Comparison of ENCODE assay signal across 11 mouse cellular contexts in genomic region chr10:13866391-13866790, GRCm38 (mm10). TPM values are rescaled to one million over a fixed set of nuclear protein-coding genes. Genes with fewer than 3 reads are reported as not detected.
A peak's percentile ranks its signal among the peaks of the same experiment; 100 is the strongest.
DNase-seq lines count a peak whose midpoint lies in the region; ATAC-seq and TF ChIP-seq lines count a peak whose summit lies in the region.
"Had no signal": no experiment of that assay in that cellular context is flagged by ENCODE, and none has a peak within 500 bp of the region (broad histone marks: within the 10 kb centered on the region; RNA-seq: fewer than 3 reads in every experiment).

No protein-coding gene starts in this region.

- H3K4me1 ChIP-seq in intestine, embryonic 16.5 days (ENCODE audit: control insufficient read depth, insufficient read depth, low read length), result peaks cover 12% of the 10 kb centered on the region
- peaks cover 2% of the 10 kb centered on the region for H3K4me1 ChIP-seq in intestine, embryonic 15.5 days (replicated peaks)
- H3K4me1 ChIP-seq in kidney, postnatal 0 days (replicated peaks; ENCODE audit: insufficient read depth, low read length), result 0 out of 2 replicates have a peak, but pooled peaks cover 12% of the 10 kb centered on the region
- peaks cover 17% of the 10 kb centered on the region for H3K4me1 ChIP-seq in hindbrain, embryonic 12.5 days

- H3K27ac ChIP-seq in intestine, embryonic 16.5 days (ENCODE audit: low read length), result 0 out of 2 replicates have a peak overlapping the region, but pooled peaks have one; percentile 82
- H3K27ac ChIP-seq in intestine, embryonic 15.5 days, result no peak overlapping the region
- no peak overlapping the region for H3K27ac ChIP-seq in kidney, postnatal 0 days
- H3K27ac ChIP-seq in hindbrain, embryonic 12.5 days, result no peak overlapping the region
- H3K27ac ChIP-seq: stomach, postnatal 0 days had no signal

- no peaks in the 10 kb centered on the region for H3K9me3 ChIP-seq in intestine, embryonic 16.5 days (ENCODE audit: control insufficient read depth, low read length)
- no peaks in the 10 kb centered on the region for H3K9me3 ChIP-seq in intestine, embryonic 15.5 days
- H3K9me3 ChIP-seq in kidney, postnatal 0 days (replicated peaks; ENCODE audit: low read length), result no peaks in the 10 kb centered on the region
- H3K9me3 ChIP-seq in hindbrain, embryonic 12.5 days (replicated peaks), result no peaks in the 10 kb centered on the region
- H3K9me3 ChIP-seq: megakaryocyte, embryonic 14.5 days had no signal

- H3K36me3 ChIP-seq in intestine, embryonic 16.5 days (ENCODE audit: control insufficient read depth, insufficient read depth, low read length), result no peaks in the 10 kb centered on the region
- H3K36me3 ChIP-seq in intestine, embryonic 15.5 days, result no peaks in the 10 kb centered on the region
- no peaks in the 10 kb centered on the region for H3K36me3 ChIP-seq in kidney, postnatal 0 days (ENCODE audit: insufficient read depth, low read length)
- H3K36me3 ChIP-seq in hindbrain, embryonic 12.5 days, result no peaks in the 10 kb centered on the region

- H3K9ac ChIP-seq in intestine, embryonic 16.5 days (ENCODE audit: low read depth, low read length), result no peak overlapping the region
- no peak overlapping the region for H3K9ac ChIP-seq in intestine, embryonic 15.5 days
- H3K9ac ChIP-seq in kidney, postnatal 0 days (ENCODE audit: low read depth, low read length), result no peak overlapping the region
- no peak overlapping the region for H3K9ac ChIP-seq in hindbrain, embryonic 12.5 days

- no peak for ATAC-seq in intestine, embryonic 16.5 days
- no peak for ATAC-seq in intestine, embryonic 15.5 days
- ATAC-seq in kidney, postnatal 0 days (replicated peaks; ENCODE audit: low FRiP score, low read depth), result no peak
- no peak for ATAC-seq in megakaryocyte, adult 5-6 weeks (ENCODE audit: poor library complexity, severe bottlenecking)
- ATAC-seq in hindbrain, embryonic 12.5 days (ENCODE audit: low FRiP score), result no peak

- DNase-seq in adrenal gland, postnatal 10 days, result peak; percentile 62
- DNase-seq in cerebellum, adult 9-11 months, result peak; percentile 50
- peak; percentile 15 for DNase-seq in kidney, postnatal 0 days (ENCODE audit: low spot score)
- no peak for DNase-seq in natural killer cell, adult 2 months (ENCODE audit: low spot score in 2 of 2)
- DNase-seq: gastrocnemius, postnatal 10 days had no signal

- 33% methylated on average over 4 of the region's 4 CpGs for WGBS in intestine, embryonic 16.5 days
- WGBS in intestine, embryonic 15.5 days, result 34% methylated on average over 4 of the region's 4 CpGs
- WGBS in kidney, postnatal 0 days, result 39% methylated on average over 4 of the region's 4 CpGs
- WGBS in hindbrain, embryonic 12.5 days, result 61% methylated on average over 4 of the region's 4 CpGs

- no peak for TF ChIP-seq CTCF in kidney, postnatal 0 days (IDR thresholded peaks at IDR 0.05; ENCODE audit: low read depth)

- no peaks in the 10 kb centered on the region for H3K27me3 ChIP-seq in intestine, embryonic 16.5 days (replicated peaks; ENCODE audit: control insufficient read depth, insufficient read depth, low read length)
- no peaks in the 10 kb centered on the region for H3K27me3 ChIP-seq in intestine, embryonic 15.5 days (replicated peaks)
- no peaks in the 10 kb centered on the region for H3K27me3 ChIP-seq in kidney, postnatal 0 days (ENCODE audit: insufficient read depth, low read length)
- no peaks in the 10 kb centered on the region for H3K27me3 ChIP-seq in hindbrain, embryonic 12.5 days

- 0 out of 2 replicates have a peak overlapping the region, but pooled peaks have one; percentile 3 for H3K4me2 ChIP-seq in intestine, embryonic 16.5 days (ENCODE audit: low read depth, low read length)
- H3K4me2 ChIP-seq in intestine, embryonic 15.5 days (replicated peaks), result no peak overlapping the region
- no peak overlapping the region for H3K4me2 ChIP-seq in kidney, postnatal 0 days (ENCODE audit: low read length)
- no peak overlapping the region for H3K4me2 ChIP-seq in hindbrain, embryonic 12.5 days (replicated peaks)

- no peak overlapping the region for H3K4me3 ChIP-seq in intestine, embryonic 16.5 days (ENCODE audit: low read length)
- H3K4me3 ChIP-seq in intestine, embryonic 15.5 days (replicated peaks), result no peak overlapping the region
- no peak overlapping the region for H3K4me3 ChIP-seq in kidney, postnatal 0 days (replicated peaks; ENCODE audit: low read depth, low read length)
- no peak overlapping the region for H3K4me3 ChIP-seq in hindbrain, embryonic 12.5 days
- H3K4me3 ChIP-seq: megakaryocyte, embryonic 14.5 days had no signal

RNA-seq across cellular contexts. Expression of gene Aig1, which starts 2.4 kb away (rescaled TPM):
- polyA plus RNA-seq in intestine, embryonic 16.5 days (2015; fragmentation: Nextera tagmentation; extraction: Ambion mirVana), result 97.1 and 107 TPM in 2 replicates
- 82.3 and 90.4 TPM in 2 replicates for polyA plus RNA-seq in intestine, embryonic 15.5 days (2015; fragmentation: Nextera tagmentation; extraction: Ambion mirVana)
- 10 to 100 TPM; 23.7 to 24.6 TPM for total RNA-seq in adrenal gland, postnatal 10 days (2021)
- polyA plus RNA-seq in kidney, postnatal 0 days (2015; fragmentation: Nextera tagmentation; extraction: Ambion mirVana), result 64.1 and 65.7 TPM in 2 replicates
- 6.0 and 7.3 TPM in 2 replicates for total RNA-seq in megakaryocyte, adult 5-6 weeks (2015)
- 3.5 and 4.7 TPM in 2 replicates for total RNA-seq in megakaryocyte, adult 5-6 weeks (2017)
- polyA plus RNA-seq in hindbrain, embryonic 12.5 days (2016; fragmentation: Nextera tagmentation; extraction: Ambion mirVana), result 39.9 and 43.1 TPM in 2 replicates

Comparison
In these comparisons a context has a peak if more than half of its experiments do, and no peak if none do; other contexts are left out.
1. DNase-seq: peak in adrenal gland, postnatal 10 days (single experiment), cerebellum, adult 9-11 months (single experiment) and kidney, postnatal 0 days (single experiment); none in natural killer cell, adult 2 months (0 of 2).